Mouse (Mus musculus): ENCODE measurements around the gene Usp49. TPM values are rescaled to one million over a fixed set of nuclear protein-coding genes. Genes with fewer than 3 reads are reported as not detected.

Usp49 gene
- total RNA-seq (2014; rRNA removed) = 1.2 and 2.1 TPM in 2 replicates
- polyA plus RNA-seq (2012; rRNA removed) = 2.2 TPM in 2 replicates

- peaks cover 7% of the 10 kb centered on the region for H3K4me1 ChIP-seq (ENCODE audit: control insufficient read depth, insufficient read depth, low read length)
- peak within 1 kb of the TSS; percentile 63 for H3K9ac ChIP-seq (ENCODE audit: low read depth, low read length)
- H3K27me3 ChIP-seq (ENCODE audit: control insufficient read depth, insufficient read depth, low read length) = no peaks in the 10 kb centered on the region
- no peak for DNase-seq (ENCODE audit: extremely low read depth, low read depth, low spot score)
- H3K79me2 ChIP-seq (ENCODE audit: control insufficient read depth, insufficient read depth, low read length) = peaks cover 6% of the 10 kb centered on the region; the same call in 1 of the 2 replicates
- H3K4me3 ChIP-seq (ENCODE audit: insufficient read depth, low read depth, low read length) = peak within 1 kb of the TSS; percentile 97
- H3K27ac ChIP-seq (replicated peaks; ENCODE audit: insufficient read depth, low read depth, low read length) = peak within 1 kb of the TSS; percentile 11; the same call in 1 of the 2 replicates
- TF ChIP-seq POLR2A (IDR thresholded peaks at IDR 0.05; ENCODE audit: extremely low read depth, insufficient read depth, low read length) (no peak), CTCF (IDR thresholded peaks at IDR 0.05; ENCODE audit: low read depth, low read length) (no peak)
- no peaks in the 10 kb centered on the region for H3K36me3 ChIP-seq (ENCODE audit: control insufficient read depth, insufficient read depth, low read length)
- WGBS = 4% methylated on average over 3 of the region's 3 CpGs
Observed at GRCm38 (mm10) chr17:47630678-47631065, at the start of gene Usp49. Usp49 (plus strand) TSS chr17:47630690.

GRCm38 (mm10) chr17:47580962-47581361 lies 49.5 kb upstream of the Usp49 start:
- WGBS = 95% methylated on average over 4 of the region's 4 CpGs
- no peak for DNase-seq (ENCODE audit: extremely low read depth, low read depth, low spot score)
- Histone ChIP-seq H3K36me3 (ENCODE audit: control insufficient read depth, insufficient read depth, low read length) (no peaks in the 10 kb centered on the region; the same call in 1 of the 2 replicates), H3K27ac (replicated peaks; ENCODE audit: insufficient read depth, low read depth, low read length) (no peak overlapping the region), H3K27me3 (ENCODE audit: control insufficient read depth, insufficient read depth, low read length) (no peaks in the 10 kb centered on the region), H3K9ac (ENCODE audit: low read depth, low read length) (no peak overlapping the region), H3K4me1 (ENCODE audit: control insufficient read depth, insufficient read depth, low read length) (no peaks in the 10 kb centered on the region), H3K4me3 (ENCODE audit: insufficient read depth, low read depth, low read length) (no peak overlapping the region), H3K79me2 (ENCODE audit: control insufficient read depth, insufficient read depth, low read length) (no peaks in the 10 kb centered on the region)
- TF ChIP-seq CTCF (IDR thresholded peaks at IDR 0.05; ENCODE audit: low read depth, low read length) = no peak
- TF ChIP-seq POLR2A (IDR thresholded peaks at IDR 0.05; ENCODE audit: extremely low read depth, insufficient read depth, low read length) = no peak

GRCm38 (mm10) chr17:47588517-47588916 lies 42.0 kb upstream of the Usp49 start:
- WGBS = 32% methylated on average over 8 of the region's 8 CpGs
- no peaks in the 10 kb centered on the region for H3K36me3 ChIP-seq (ENCODE audit: control insufficient read depth, insufficient read depth, low read length)
- peaks cover 7% of the 10 kb centered on the region for H3K4me1 ChIP-seq (ENCODE audit: control insufficient read depth, insufficient read depth, low read length)
- peak; percentile 63 for DNase-seq (ENCODE audit: extremely low read depth, low read depth, low spot score)
- no peaks in the 10 kb centered on the region for H3K79me2 ChIP-seq (ENCODE audit: control insufficient read depth, insufficient read depth, low read length)
- no peak overlapping the region for H3K9ac ChIP-seq (ENCODE audit: low read depth, low read length)
- no peaks in the 10 kb centered on the region for H3K27me3 ChIP-seq (ENCODE audit: control insufficient read depth, insufficient read depth, low read length)
- TF ChIP-seq CTCF (IDR thresholded peaks at IDR 0.05; ENCODE audit: low read depth, low read length) = no peak
- no peak for TF ChIP-seq POLR2A (IDR thresholded peaks at IDR 0.05; ENCODE audit: extremely low read depth, insufficient read depth, low read length)
- H3K27ac ChIP-seq (replicated peaks; ENCODE audit: insufficient read depth, low read depth, low read length) = peak overlapping the region; percentile 37; the same call in 1 of the 2 replicates
- no peak overlapping the region for H3K4me3 ChIP-seq (ENCODE audit: insufficient read depth, low read depth, low read length)

GRCm38 (mm10) chr17:47591073-47591472 lies 39.4 kb upstream of the Usp49 start:
- Histone ChIP-seq H3K36me3 (ENCODE audit: control insufficient read depth, insufficient read depth, low read length) (no peaks in the 10 kb centered on the region), H3K9ac (ENCODE audit: low read depth, low read length) (no peak overlapping the region), H3K79me2 (ENCODE audit: control insufficient read depth, insufficient read depth, low read length) (peaks cover 5% of the 10 kb centered on the region; the same call in 1 of the 2 replicates), H3K4me1 (ENCODE audit: control insufficient read depth, insufficient read depth, low read length) (peaks cover 10% of the 10 kb centered on the region), H3K4me3 (ENCODE audit: insufficient read depth, low read depth, low read length) (no peak overlapping the region), H3K27ac (replicated peaks; ENCODE audit: insufficient read depth, low read depth, low read length) (no peak overlapping the region), H3K27me3 (ENCODE audit: control insufficient read depth, insufficient read depth, low read length) (no peaks in the 10 kb centered on the region)
- DNase-seq (ENCODE audit: extremely low read depth, low read depth, low spot score) = no peak
- TF ChIP-seq CTCF (IDR thresholded peaks at IDR 0.05; ENCODE audit: low read depth, low read length) (no peak), POLR2A (IDR thresholded peaks at IDR 0.05; ENCODE audit: extremely low read depth, insufficient read depth, low read length) (no peak)
- WGBS = 74% methylated on average over 3 of the region's 3 CpGs

GRCm38 (mm10) chr17:47593215-47593853 lies 37.2 kb upstream of the Usp49 start:
- no peak for TF ChIP-seq CTCF (IDR thresholded peaks at IDR 0.05; ENCODE audit: low read depth, low read length)
- peak; percentile 37; the same call in 1 of the 2 replicates for TF ChIP-seq POLR2A (IDR thresholded peaks at IDR 0.05; ENCODE audit: extremely low read depth, insufficient read depth, low read length)
- Histone ChIP-seq H3K79me2 (ENCODE audit: control insufficient read depth, insufficient read depth, low read length) (peaks cover 5% of the 10 kb centered on the region; the same call in 1 of the 2 replicates), H3K4me1 (ENCODE audit: control insufficient read depth, insufficient read depth, low read length) (peaks cover 11% of the 10 kb centered on the region), H3K36me3 (ENCODE audit: control insufficient read depth, insufficient read depth, low read length) (no peaks in the 10 kb centered on the region), H3K4me3 (ENCODE audit: insufficient read depth, low read depth, low read length) (peak overlapping the region; percentile 95), H3K9ac (ENCODE audit: low read depth, low read length) (peak overlapping the region; percentile 92), H3K27ac (replicated peaks; ENCODE audit: insufficient read depth, low read depth, low read length) (peak overlapping the region; percentile 72), H3K27me3 (ENCODE audit: control insufficient read depth, insufficient read depth, low read length) (no peaks in the 10 kb centered on the region)
- DNase-seq (ENCODE audit: extremely low read depth, low read depth, low spot score) = peak; percentile 72
- under 1% methylated on average over 63 of the region's 63 CpGs for WGBS

- no peaks in the 10 kb centered on the region for H3K27me3 ChIP-seq (ENCODE audit: control insufficient read depth, insufficient read depth, low read length)
- TF ChIP-seq CTCF (IDR thresholded peaks at IDR 0.05; ENCODE audit: low read depth, low read length) (no peak), POLR2A (IDR thresholded peaks at IDR 0.05; ENCODE audit: extremely low read depth, insufficient read depth, low read length) (no peak)
- under 1% methylated on average over 13 of the region's 13 CpGs for whole genome bisulfite sequencing
- H3K4me3 ChIP-seq (ENCODE audit: insufficient read depth, low read depth, low read length) = peak overlapping the region; percentile 95
- peak overlapping the region; percentile 72 for H3K27ac ChIP-seq (replicated peaks; ENCODE audit: insufficient read depth, low read depth, low read length)
- H3K79me2 ChIP-seq (ENCODE audit: control insufficient read depth, insufficient read depth, low read length) = peaks cover 5% of the 10 kb centered on the region; the same call in 1 of the 2 replicates
- peaks cover 9% of the 10 kb centered on the region for H3K4me1 ChIP-seq (ENCODE audit: control insufficient read depth, insufficient read depth, low read length)
- no peaks in the 10 kb centered on the region for H3K36me3 ChIP-seq (ENCODE audit: control insufficient read depth, insufficient read depth, low read length)
- H3K9ac ChIP-seq (ENCODE audit: low read depth, low read length) = peak overlapping the region; percentile 92
- DNase-seq (ENCODE audit: extremely low read depth, low read depth, low spot score) = peak; percentile 36
Observed at GRCm38 (mm10) chr17:47593854-47594182, 36.7 kb upstream of the Usp49 start.
